Comparison of ENCODE assay signal across 9 mouse cellular contexts in the genomic region with DNA sequence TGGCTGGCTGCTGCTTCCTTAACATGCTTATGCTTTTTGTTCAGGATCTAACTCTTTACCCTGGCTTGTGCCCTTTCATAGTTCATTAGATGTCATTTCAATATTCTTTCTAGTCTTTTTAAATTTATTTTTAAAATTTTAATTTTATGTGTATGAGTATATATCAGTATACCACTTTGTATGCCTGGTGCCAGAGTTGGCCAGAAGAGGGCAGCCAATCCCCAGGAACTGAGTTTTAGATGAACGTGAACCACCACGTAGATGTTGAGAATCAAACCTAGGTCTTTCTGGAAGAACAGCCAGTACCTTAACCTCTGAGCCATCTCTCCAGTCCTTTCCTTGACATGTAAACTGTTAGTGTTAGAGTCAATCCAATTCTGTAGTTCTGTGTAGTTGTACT. TPM values are rescaled to one million over a fixed set of nuclear protein-coding genes. Genes with fewer than 3 reads are reported as not detected.
A peak's percentile ranks its signal among the peaks of the same experiment; 100 is the strongest.
DNase-seq lines count a peak whose midpoint lies in the region; ATAC-seq and TF ChIP-seq lines count a peak whose summit lies in the region.
"Had no signal": no experiment of that assay in that cellular context is flagged by ENCODE, and none has a peak within 500 bp of the region (broad histone marks: within the 10 kb centered on the region; RNA-seq: fewer than 3 reads in every experiment).

No protein-coding gene starts in this region.

- H3K27me3 ChIP-seq in kidney, adult 2 months (replicated peaks; ENCODE audit: control insufficient read depth, insufficient read depth, low read length) = no peaks in the 10 kb centered on the region
- H3K27me3 ChIP-seq in kidney, embryonic 16.5 days (ENCODE audit: insufficient read depth, low read length) = no peaks in the 10 kb centered on the region
- H3K27me3 ChIP-seq in MEL (ENCODE audit: control insufficient read depth in 1 of 2, insufficient read depth in 2 of 2, low read length in 2 of 2) = no peaks in the 10 kb centered on the region
- no peaks in the 10 kb centered on the region for H3K27me3 ChIP-seq in liver, embryonic 15.5 days
- no peaks in the 10 kb centered on the region for H3K27me3 ChIP-seq in splenic B cell, adult 2 months (ENCODE audit: control insufficient read depth, insufficient read depth, low read length, poor library complexity, severe bottlenecking)

- no peak for TF ChIP-seq POLR2A in kidney, adult 2 months (IDR thresholded peaks at IDR 0.05; ENCODE audit: low read depth, low read length)
- no peak for TF ChIP-seq POLR2A in MEL (IDR thresholded peaks at IDR 0.05; ENCODE audit: control insufficient read depth in 1 of 2, insufficient read depth in 1 of 2, low read depth in 1 of 2, low read length in 2 of 2, poor library complexity in 1 of 2)

- no peaks in the 10 kb centered on the region; the same call in 1 of the 2 replicates for H3K4me1 ChIP-seq in kidney, adult 2 months (ENCODE audit: control insufficient read depth, insufficient read depth, low read length)
- H3K4me1 ChIP-seq in kidney, embryonic 16.5 days (ENCODE audit: insufficient read depth, low read length) = no peaks in the 10 kb centered on the region
- no peaks in the 10 kb centered on the region for H3K4me1 ChIP-seq in MEL (ENCODE audit: control insufficient read depth in 1 of 2, insufficient read depth in 2 of 2, low read length in 2 of 2)
- peaks cover 5% of the 10 kb centered on the region for H3K4me1 ChIP-seq in liver, embryonic 15.5 days (replicated peaks)

- H3K36me3 ChIP-seq in kidney, adult 2 months (ENCODE audit: control insufficient read depth, insufficient read depth, low read length) = no peaks in the 10 kb centered on the region
- no peaks in the 10 kb centered on the region for H3K36me3 ChIP-seq in kidney, embryonic 16.5 days (ENCODE audit: insufficient read depth, low read length)
- H3K36me3 ChIP-seq in MEL (ENCODE audit: control insufficient read depth in 1 of 2, insufficient read depth in 2 of 2, low read length in 2 of 2) = peaks cover 2 to 22% of the 10 kb centered on the region in 2 experiments; a peak in 3 of 4 replicates
- peaks cover 16% of the 10 kb centered on the region; the same call in 1 of the 2 replicates for H3K36me3 ChIP-seq in liver, embryonic 15.5 days (replicated peaks)
- H3K36me3 ChIP-seq in splenic B cell, adult 2 months (ENCODE audit: control insufficient read depth, insufficient read depth, low read length, poor library complexity, severe bottlenecking) = no peaks in the 10 kb centered on the region

- peak; percentile 41 for TF ChIP-seq RAD21 in MEL (IDR thresholded peaks at IDR 0.05; ENCODE audit: low read depth, low read length)

- no peak for ATAC-seq in kidney, embryonic 16.5 days (ENCODE audit: low FRiP score, low TSS enrichment)
- 0 out of 2 replicates have a peak, but pooled peaks have one; percentile 15 for ATAC-seq in liver, embryonic 15.5 days (ENCODE audit: insufficient read depth)
- ATAC-seq: forebrain, embryonic 16.5 days had no signal

- H3K27ac ChIP-seq in kidney, adult 2 months (ENCODE audit: insufficient read depth, low read depth, low read length) = no peak overlapping the region
- H3K27ac ChIP-seq in kidney, embryonic 16.5 days (ENCODE audit: low read length) = no peak overlapping the region
- H3K27ac ChIP-seq in MEL (ENCODE audit: control insufficient read depth, low read depth, low read length) = no peak overlapping the region
- no peak overlapping the region for H3K27ac ChIP-seq in liver, embryonic 15.5 days (replicated peaks)

- H3K4me3 ChIP-seq in kidney, adult 2 months (ENCODE audit: insufficient read depth, low read depth, low read length) = no peak overlapping the region
- no peak overlapping the region for H3K4me3 ChIP-seq in kidney, embryonic 16.5 days (ENCODE audit: low read length)
- no peak overlapping the region for H3K4me3 ChIP-seq in MEL (ENCODE audit: control insufficient read depth in 1 of 2, insufficient read depth in 1 of 2, low read depth in 2 of 2, low read length in 2 of 2)
- no peak overlapping the region for H3K4me3 ChIP-seq in liver, embryonic 15.5 days (replicated peaks)

- H3K4me2 ChIP-seq in kidney, embryonic 16.5 days (replicated peaks; ENCODE audit: low read depth, low read length) = no peak overlapping the region
- no peak overlapping the region for H3K4me2 ChIP-seq in liver, embryonic 15.5 days

- DNase-seq in kidney, adult 2 months = peak; percentile 29
- DNase-seq in MEL (ENCODE audit: low read depth, low spot score) = peak; percentile 46
- peak; percentile 57 for DNase-seq in splenic B cell, adult 2 months (ENCODE audit: low read depth, low spot score)
- no peak for DNase-seq in right cerebral cortex, adult 18-20 months
- no peak for DNase-seq in heart, adult 9 months (ENCODE audit: low spot score in 2 of 2)
- no peak for DNase-seq in cerebellum, postnatal 4 days (ENCODE audit: low spot score in 2 of 2)

- no peak overlapping the region for H3K9ac ChIP-seq in kidney, embryonic 16.5 days (replicated peaks; ENCODE audit: low read length)
- no peak overlapping the region for H3K9ac ChIP-seq in MEL (ENCODE audit: control insufficient read depth, low read depth, low read length, poor library complexity, severe bottlenecking)
- H3K9ac ChIP-seq in liver, embryonic 15.5 days = no peak overlapping the region

- TF ChIP-seq EP300 in MEL (IDR thresholded peaks at IDR 0.05; ENCODE audit: low read depth in 1 of 2, low read length in 2 of 2) = no peak

- 79% methylated on average over 2 of the region's 2 CpGs for WGBS in kidney, adult 2 months
- 96% methylated on average over 2 of the region's 2 CpGs for WGBS in kidney, embryonic 16.5 days
- 62% methylated on average over 2 of the region's 2 CpGs for WGBS in liver, embryonic 15.5 days (ENCODE audit: insufficient replicate concordance)

- H3K9me3 ChIP-seq in kidney, embryonic 16.5 days (ENCODE audit: low read length) = no peaks in the 10 kb centered on the region
- H3K9me3 ChIP-seq in MEL (replicated peaks; ENCODE audit: insufficient read depth, low read length) = no peaks in the 10 kb centered on the region
- H3K9me3 ChIP-seq in liver, embryonic 15.5 days (replicated peaks) = no peaks in the 10 kb centered on the region

- peaks cover 47% of the 10 kb centered on the region for H3K79me2 ChIP-seq in MEL (ENCODE audit: control insufficient read depth, insufficient read depth, low read length, poor library complexity)

- peak; percentile 40 for TF ChIP-seq CTCF in kidney, adult 2 months (conservative IDR thresholded peaks at IDR 0.05; ENCODE audit: insufficient read depth, insufficient read length, low read depth, low read length)
- peak; percentile 17 to 56 (median 41); a peak in 5 of 6 replicates for TF ChIP-seq CTCF in MEL (IDR thresholded peaks at IDR 0.05 in 2 of 3, conservative IDR thresholded peaks at IDR 0.05 in 1 of 3; ENCODE audit: control insufficient read depth in 1 of 3, insufficient read depth in 1 of 3, low read depth in 2 of 3, low read length in 3 of 3, poor library complexity in 1 of 3, severe bottlenecking in 1 of 3)

TF ChIP-seq in MEL, 35 proteins besides CTCF, POLR2A, EP300 and RAD21:
- TF ChIP-seq NRF1 (IDR thresholded peaks at IDR 0.05; ENCODE audit: insufficient read depth, low read depth, low read length, poor library complexity, severe bottlenecking) (no peak), GABPA (IDR thresholded peaks at IDR 0.05; ENCODE audit: low read depth, low read length) (no peak), ZMIZ1 (IDR thresholded peaks at IDR 0.05; ENCODE audit: low read depth, low read length) (no peak), TBP (IDR thresholded peaks at IDR 0.05; ENCODE audit: low read depth, low read length) (no peak), JUND (IDR thresholded peaks at IDR 0.05; ENCODE audit: low read depth, low read length) (no peak), USF2 (IDR thresholded peaks at IDR 0.05; ENCODE audit: borderline replicate concordance in 1 of 2, insufficient read depth in 1 of 2, low read depth in 1 of 2, low read length in 2 of 2) (no peak), TCF12 (IDR thresholded peaks at IDR 0.05; ENCODE audit: low read depth, low read length) (no peak), MXI1 (IDR thresholded peaks at IDR 0.05; ENCODE audit: low read depth, low read length) (no peak)

RNA-seq across cellular contexts. Expression of a gene that starts 14.1 kb away (rescaled TPM):
- 5.3 and 6.7 TPM in 2 replicates for polyA plus RNA-seq in kidney, adult 2 months (2012; rRNA removed)
- 10.3 and 12.1 TPM in 2 replicates for polyA plus RNA-seq in kidney, embryonic 16.5 days (2015; fragmentation: Nextera tagmentation; extraction: Ambion mirVana)
- 14.0 TPM in 2 replicates for total RNA-seq in MEL (2012; rRNA removed)
- polyA plus RNA-seq in MEL (2012; ENCODE audit: insufficient read depth in 1 of 2, insufficient read length in 2 of 2, low read depth in 1 of 2, low replicate concordance in 2 of 2, missing spikeins in 1 of 2) = 10 to 100 TPM in 1 of 2 experiments, not detected in 1; 12.2 TPM
- 9.1 and 9.4 TPM in 2 replicates for polyA plus RNA-seq in liver, embryonic 15.5 days (2015; fragmentation: Nextera tagmentation; extraction: Ambion mirVana)

RNA-seq across cellular contexts. Expression of a gene that starts 30.0 kb away (rescaled TPM):
- 1.4 and 2.0 TPM in 2 replicates for polyA plus RNA-seq in kidney, adult 2 months (2012; rRNA removed)
- 41.4 and 47.1 TPM in 2 replicates for polyA plus RNA-seq in kidney, embryonic 16.5 days (2015; fragmentation: Nextera tagmentation; extraction: Ambion mirVana)
- total RNA-seq in MEL (2012; rRNA removed) = 13.6 and 14.6 TPM in 2 replicates
- 10 to 100 TPM in 1 of 2 experiments, not detected in 1; 21.4 TPM for polyA plus RNA-seq in MEL (2012; ENCODE audit: insufficient read depth in 1 of 2, insufficient read length in 2 of 2, low read depth in 1 of 2, low replicate concordance in 2 of 2, missing spikeins in 1 of 2)
- polyA plus RNA-seq in liver, embryonic 15.5 days (2015; fragmentation: Nextera tagmentation; extraction: Ambion mirVana) = 90.6 and 96.1 TPM in 2 replicates

RNA-seq across cellular contexts. Expression of a gene that starts 58.8 kb away (rescaled TPM):
- 58.4 and 60.7 TPM in 2 replicates for polyA plus RNA-seq in kidney, adult 2 months (2012; rRNA removed)
- 36.1 and 59.0 TPM in 2 replicates for polyA plus RNA-seq in kidney, embryonic 16.5 days (2015; fragmentation: Nextera tagmentation; extraction: Ambion mirVana)
- total RNA-seq in MEL (2012; rRNA removed) = 49.4 and 50.0 TPM in 2 replicates
- polyA plus RNA-seq in MEL (2012; ENCODE audit: insufficient read depth in 1 of 2, insufficient read length in 2 of 2, low read depth in 1 of 2, low replicate concordance in 2 of 2, missing spikeins in 1 of 2) = 10 to 100 TPM in 1 of 2 experiments, not detected in 1; 62.8 TPM
- polyA plus RNA-seq in liver, embryonic 15.5 days (2015; fragmentation: Nextera tagmentation; extraction: Ambion mirVana) = 25.6 and 26.7 TPM in 2 replicates

Comparison
In these comparisons a context has a peak if more than half of its experiments do, and no peak if none do; other contexts are left out.
1. DNase-seq: peak in kidney, adult 2 months (single experiment), MEL (single experiment) and splenic B cell, adult 2 months (single experiment); none in right cerebral cortex, adult 18-20 months (single experiment), heart, adult 9 months (0 of 2) and cerebellum, postnatal 4 days (0 of 2).